ENCODE assay signal across 10 mouse cellular contexts in the genomic region with DNA sequence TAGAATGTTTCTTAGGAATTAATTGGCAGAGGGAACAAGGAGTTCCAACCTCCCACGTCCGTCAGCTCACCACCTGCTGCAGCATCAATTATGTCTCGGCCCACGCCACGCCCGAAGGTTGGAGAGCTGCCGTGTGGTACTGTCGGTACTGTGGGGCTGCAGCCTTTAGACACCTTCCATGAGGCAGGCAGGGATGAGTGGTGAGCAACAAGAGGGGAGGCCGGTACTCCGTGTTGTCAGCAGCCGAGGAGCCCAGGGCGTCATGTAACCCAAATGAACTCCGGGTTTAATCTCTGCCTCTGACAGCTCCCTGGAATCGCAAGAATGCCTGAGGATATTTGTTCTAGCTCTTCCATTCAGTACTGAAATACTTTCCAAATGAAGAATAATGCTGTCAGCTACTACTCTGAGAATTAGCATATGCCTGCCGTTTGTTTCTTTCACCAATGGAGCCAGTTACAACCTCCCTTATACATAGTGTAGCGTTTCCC.
DNase-seq lines count a peak whose midpoint lies in the region; ATAC-seq lines count a peak whose summit lies in the region.
"Had no signal": no experiment of that assay in that cellular context is flagged by ENCODE, and none has a peak within 500 bp of the region (broad histone marks: within the 10 kb centered on the region; RNA-seq: fewer than 3 reads in every experiment).

No protein-coding gene starts in this region.

- no peaks in the 10 kb centered on the region for H3K9me3 ChIP-seq in forebrain, embryonic 14.5 days (replicated peaks; ENCODE audit: control insufficient read depth, low read length)
- H3K9me3 ChIP-seq in forebrain, embryonic 12.5 days: no peaks in the 10 kb centered on the region

- 0 out of 2 replicates have a peak, but pooled peaks have one; percentile 26 for ATAC-seq in forebrain, embryonic 14.5 days
- ATAC-seq in forebrain, embryonic 12.5 days (ENCODE audit: low FRiP score): no peak
- no peak for ATAC-seq in activated CD4-positive, CD25-positive, alpha-beta regulatory T cell, adult 4 months

- H3K36me3 ChIP-seq in forebrain, embryonic 14.5 days (ENCODE audit: control insufficient read depth, insufficient read depth, low read length): no peaks in the 10 kb centered on the region
- H3K36me3 ChIP-seq in forebrain, embryonic 12.5 days (replicated peaks): no peaks in the 10 kb centered on the region

- no peaks in the 10 kb centered on the region for H3K27me3 ChIP-seq in forebrain, embryonic 14.5 days (replicated peaks; ENCODE audit: control insufficient read depth, insufficient read depth, low read length)
- no peaks in the 10 kb centered on the region for H3K27me3 ChIP-seq in forebrain, embryonic 12.5 days

- peaks cover 14% of the 10 kb centered on the region for H3K4me1 ChIP-seq in forebrain, embryonic 14.5 days (ENCODE audit: control insufficient read depth, insufficient read depth, low read length)
- peaks cover 19% of the 10 kb centered on the region for H3K4me1 ChIP-seq in forebrain, embryonic 12.5 days

- H3K9ac ChIP-seq in forebrain, embryonic 14.5 days (ENCODE audit: low read length): no peak overlapping the region
- no peak overlapping the region for H3K9ac ChIP-seq in forebrain, embryonic 12.5 days

- 43% methylated on average over 16 of the region's 16 CpGs for WGBS in forebrain, embryonic 14.5 days
- 68% methylated on average over 16 of the region's 16 CpGs for WGBS in forebrain, embryonic 12.5 days

- H3K4me2 ChIP-seq in forebrain, embryonic 14.5 days (ENCODE audit: low read length): no peak overlapping the region
- H3K4me2 ChIP-seq in forebrain, embryonic 12.5 days: no peak overlapping the region

- peak overlapping the region; percentile 3; the same call in 1 of the 2 replicates for H3K27ac ChIP-seq in forebrain, embryonic 14.5 days (ENCODE audit: low read depth, low read length)
- no peak overlapping the region for H3K27ac ChIP-seq in forebrain, embryonic 12.5 days

- peak; percentile 27 for DNase-seq in forebrain, embryonic 14.5 days (ENCODE audit: low spot score)
- DNase-seq in ovary, adult 18-20 months (ENCODE audit: low spot score): peak; percentile 5
- DNase-seq in ovary, postnatal 14 days (ENCODE audit: low spot score): no peak
- peak; percentile 78 to 94 for DNase-seq in left cerebral cortex, adult 9 months (ENCODE audit: low spot score in 2 of 2)
- DNase-seq in testis, postnatal 14 days (ENCODE audit: low spot score): peak; percentile 21
- DNase-seq in cerebellum, postnatal 36 days: no peak
- DNase-seq: gastrocnemius, postnatal 36 days; thymus, adult 2 months had no signal

- H3K4me3 ChIP-seq in forebrain, embryonic 14.5 days (ENCODE audit: low read depth, low read length): no peak overlapping the region
- H3K4me3 ChIP-seq in forebrain, embryonic 12.5 days (replicated peaks): no peak overlapping the region

Comparison
In these comparisons a context has a peak if more than half of its experiments do, and no peak if none do; other contexts are left out.
1. DNase-seq: peak in forebrain, embryonic 14.5 days (single experiment), ovary, adult 18-20 months (single experiment), left cerebral cortex, adult 9 months (2 of 2) and testis, postnatal 14 days (single experiment); none in ovary, postnatal 14 days (single experiment) and cerebellum, postnatal 36 days (0 of 2).